Mouse (Mus musculus): ENCODE results near the gene Dynll2. TPM values are rescaled to one million over a fixed set of nuclear protein-coding genes. Genes with fewer than 3 reads are reported as not detected.

Dynll2 gene
- polyA plus RNA-seq, 1 experiment from 2014 or later, result 11.2 TPM

DNA sequence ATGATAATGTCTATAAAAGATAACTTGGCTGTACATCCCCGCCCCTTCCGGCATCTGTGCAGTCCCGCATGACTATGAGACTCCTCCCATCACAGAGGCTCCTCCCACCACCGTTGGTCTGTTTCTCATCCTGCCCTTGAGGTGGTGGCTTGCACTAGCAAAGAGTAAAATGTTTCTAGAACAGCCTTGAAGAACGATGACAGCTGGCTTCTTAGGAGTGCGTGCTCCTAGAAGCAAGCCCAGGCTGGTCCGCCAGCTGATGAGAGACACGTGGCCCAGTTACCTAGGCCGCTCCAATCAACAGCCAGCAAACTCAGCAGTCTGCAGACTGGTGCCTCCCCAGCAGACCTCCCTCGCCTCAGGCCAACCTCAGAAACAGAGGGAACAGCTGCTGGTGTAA is 21.1 kb downstream of the Dynll2 start:
- H3K36me3 ChIP-seq, result no peaks in the 10 kb centered on the region
- no peaks in the 10 kb centered on the region for H3K9me3 ChIP-seq (replicated peaks)
- ATAC-seq (ENCODE audit: low read depth) (no peak), DNase-seq (no peak)
- peaks cover 12% of the 10 kb centered on the region for H3K4me1 ChIP-seq (replicated peaks)
- H3K9ac ChIP-seq, result no peak overlapping the region
- no peak overlapping the region for H3K4me3 ChIP-seq (replicated peaks)
- no peak overlapping the region for H3K4me2 ChIP-seq
- WGBS (ENCODE audit: insufficient replicate concordance), result 36% methylated on average over 10 of the region's 10 CpGs
- no peak overlapping the region for H3K27ac ChIP-seq
- H3K27me3 ChIP-seq, result peaks cover 18% of the 10 kb centered on the region

DNA sequence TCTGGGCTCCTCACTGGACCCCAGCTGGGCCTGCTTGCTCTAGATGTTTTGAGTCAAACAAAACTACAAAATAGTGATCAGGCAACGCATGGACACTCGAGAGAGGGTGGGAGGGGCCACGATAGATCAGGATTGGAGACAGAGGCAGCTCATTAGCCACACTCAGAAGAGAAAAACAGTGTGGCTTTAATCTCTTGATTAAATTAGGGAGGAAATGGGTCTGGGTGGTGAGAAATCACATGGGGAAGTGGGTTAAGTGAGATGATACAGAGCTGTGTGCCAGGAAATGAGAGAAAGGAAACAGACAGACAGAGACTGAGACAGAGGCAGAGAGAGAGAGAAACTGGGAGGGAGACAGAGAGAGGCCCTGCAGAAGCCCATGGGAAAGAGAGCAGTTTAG is 22.0 kb downstream of the Dynll2 start:
- Histone ChIP-seq H3K27ac (no peak overlapping the region), H3K36me3 (no peaks in the 10 kb centered on the region), H3K4me1 (replicated peaks) (peaks cover 12% of the 10 kb centered on the region), H3K4me2 (no peak overlapping the region), H3K4me3 (replicated peaks) (no peak overlapping the region), H3K9ac (no peak overlapping the region), H3K27me3 (peaks cover 11% of the 10 kb centered on the region; the same call in 1 of the 2 replicates), H3K9me3 (replicated peaks) (no peaks in the 10 kb centered on the region)
- DNase-seq (no peak), ATAC-seq (ENCODE audit: low read depth) (no peak)
- WGBS (ENCODE audit: insufficient replicate concordance), result 29% methylated on average over 3 of the region's 3 CpGs

DNA sequence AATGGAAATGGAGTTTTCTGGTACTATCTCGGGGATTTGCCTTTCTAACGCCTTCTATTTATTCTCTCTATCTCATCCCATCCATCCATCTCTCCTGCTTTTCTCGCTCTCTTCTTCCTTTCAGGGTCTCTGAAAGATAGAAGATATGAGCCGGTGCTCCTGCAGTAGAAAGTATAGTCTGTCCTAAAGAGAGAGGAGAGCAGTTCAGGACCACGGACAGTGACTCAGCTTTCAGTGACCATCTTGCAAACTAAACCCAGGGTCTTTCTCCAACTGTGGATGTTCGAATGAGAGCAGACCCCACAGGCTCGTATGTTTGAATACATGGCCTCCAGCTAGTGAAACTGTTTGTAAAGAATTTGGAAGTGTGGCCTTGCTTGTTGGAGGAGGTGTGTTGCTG is 30.3 kb downstream of the Dynll2 start:
- WGBS (ENCODE audit: insufficient replicate concordance), result 25% methylated on average over 7 of the region's 7 CpGs
- no peaks in the 10 kb centered on the region for H3K4me1 ChIP-seq (replicated peaks)
- no peak for DNase-seq
- H3K9ac ChIP-seq, result no peak overlapping the region
- H3K4me3 ChIP-seq (replicated peaks), result no peak overlapping the region
- H3K27me3 ChIP-seq, result no peaks in the 10 kb centered on the region
- no peak overlapping the region for H3K27ac ChIP-seq
- no peak overlapping the region for H3K4me2 ChIP-seq
- no peaks in the 10 kb centered on the region for H3K9me3 ChIP-seq (replicated peaks)
- no peaks in the 10 kb centered on the region for H3K36me3 ChIP-seq
- ATAC-seq (ENCODE audit: low read depth), result no peak

DNA sequence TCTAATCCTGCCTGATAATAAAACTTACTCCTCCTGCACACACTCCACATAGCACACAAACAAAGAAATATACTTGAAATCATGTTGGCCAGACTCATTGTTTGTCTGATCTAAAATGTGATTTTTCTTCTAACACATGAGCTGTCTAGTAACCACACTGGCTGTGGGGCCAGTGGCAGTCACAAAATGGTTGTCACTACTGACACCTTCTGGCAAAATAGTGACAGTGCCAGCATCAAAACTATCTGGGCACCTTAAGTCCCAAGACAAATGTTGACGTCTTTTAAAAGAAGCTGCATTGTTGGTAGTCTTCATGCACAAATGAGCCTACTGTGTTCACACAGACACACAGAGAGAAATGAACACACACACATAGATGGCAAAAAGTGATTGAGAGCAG is 32.2 kb downstream of the Dynll2 start:
- H3K4me3 ChIP-seq (replicated peaks), result no peak overlapping the region
- H3K9ac ChIP-seq, result no peak overlapping the region
- no peak overlapping the region for H3K4me2 ChIP-seq
- no peak overlapping the region for H3K27ac ChIP-seq
- no peaks in the 10 kb centered on the region for H3K36me3 ChIP-seq
- no peaks in the 10 kb centered on the region for H3K4me1 ChIP-seq (replicated peaks)
- H3K9me3 ChIP-seq (replicated peaks), result no peaks in the 10 kb centered on the region
- ATAC-seq (ENCODE audit: low read depth), result no peak
- no peaks in the 10 kb centered on the region for H3K27me3 ChIP-seq
- DNase-seq, result no peak
- WGBS (ENCODE audit: insufficient replicate concordance), result 8% methylated on average over 1 of the region's 1 CpGs

DNA sequence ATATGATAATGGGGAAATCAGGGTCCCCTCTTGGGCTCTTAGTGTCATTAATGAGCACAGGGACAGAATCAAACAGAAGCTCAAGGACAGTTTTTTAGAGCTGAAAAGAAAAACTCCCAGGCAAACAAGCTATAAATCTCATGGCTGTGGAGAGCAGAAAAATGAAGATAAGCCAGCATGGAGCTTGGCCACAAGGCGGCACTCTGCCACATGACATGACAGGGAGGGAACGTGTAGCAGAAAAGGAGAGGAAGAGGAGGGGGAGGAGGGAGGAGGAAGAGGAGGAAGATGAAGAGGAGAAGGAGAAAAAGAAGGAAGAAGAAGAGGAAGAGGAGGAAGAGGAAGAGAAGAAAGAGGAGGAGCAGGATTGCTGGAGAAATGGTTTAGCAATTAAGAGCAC is 37.3 kb downstream of the Dynll2 start:
- H3K4me2 ChIP-seq, result no peak overlapping the region
- no peaks in the 10 kb centered on the region for H3K36me3 ChIP-seq
- no peak overlapping the region for H3K4me3 ChIP-seq (replicated peaks)
- DNase-seq, result no peak
- H3K4me1 ChIP-seq (replicated peaks), result no peaks in the 10 kb centered on the region
- no peaks in the 10 kb centered on the region for H3K9me3 ChIP-seq (replicated peaks)
- H3K9ac ChIP-seq, result no peak overlapping the region
- WGBS (ENCODE audit: insufficient replicate concordance), result 0% methylated on average over 2 of the region's 2 CpGs
- ATAC-seq (ENCODE audit: low read depth), result no peak
- H3K27ac ChIP-seq, result no peak overlapping the region
- 0 out of 2 replicates have a peak, but pooled peaks cover 3% of the 10 kb centered on the region for H3K27me3 ChIP-seq

DNA sequence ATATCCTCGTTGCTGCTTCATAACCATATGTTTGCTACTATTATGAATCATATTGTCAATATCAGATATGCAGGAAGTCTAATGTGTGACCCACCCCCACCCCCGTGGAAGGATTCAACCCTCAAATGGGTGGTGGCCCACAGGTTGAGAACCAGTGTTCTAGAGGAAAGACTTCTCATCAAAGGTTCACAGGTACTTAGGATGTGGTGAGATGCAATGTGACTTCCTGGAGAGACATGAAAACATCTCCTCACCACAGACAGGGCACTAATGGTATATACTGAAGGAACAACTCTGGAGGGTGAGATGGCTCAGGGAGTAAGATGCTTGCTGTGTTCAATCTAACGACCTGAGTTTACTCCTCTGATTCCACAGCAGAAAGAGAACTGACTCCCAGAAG is 51.9 kb downstream of the Dynll2 start:
- DNase-seq, result no peak
- Histone ChIP-seq H3K9me3 (replicated peaks) (no peaks in the 10 kb centered on the region), H3K4me3 (replicated peaks) (no peak overlapping the region), H3K36me3 (no peaks in the 10 kb centered on the region), H3K4me2 (no peak overlapping the region), H3K27me3 (no peaks in the 10 kb centered on the region), H3K9ac (no peak overlapping the region), H3K27ac (no peak overlapping the region), H3K4me1 (replicated peaks) (no peaks in the 10 kb centered on the region)
- WGBS (ENCODE audit: insufficient replicate concordance), result 44% methylated on average over 3 of the region's 3 CpGs
- ATAC-seq (ENCODE audit: low read depth), result no peak

DNA sequence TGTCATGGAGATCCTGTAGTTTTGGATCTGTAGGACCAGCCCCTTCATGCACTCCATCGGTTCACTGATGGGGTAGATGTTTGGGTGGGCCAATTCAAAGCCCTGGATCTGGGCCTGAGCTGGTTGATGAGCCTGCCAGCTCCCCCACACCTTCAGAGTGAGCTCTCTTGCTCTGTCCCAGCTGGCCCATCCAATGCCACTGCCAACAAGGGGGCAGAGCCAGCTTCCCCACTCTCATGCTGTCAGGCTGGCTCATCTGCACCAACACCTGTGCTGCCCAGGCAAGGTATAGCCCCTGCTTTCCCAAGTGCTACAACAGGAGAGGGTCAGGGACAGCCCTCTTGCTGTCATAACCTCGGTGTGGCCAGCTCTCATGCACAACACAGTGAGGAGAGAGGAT is 53.6 kb downstream of the Dynll2 start:
- H3K9me3 ChIP-seq (replicated peaks), result no peaks in the 10 kb centered on the region
- no peak overlapping the region for H3K27ac ChIP-seq
- DNase-seq (no peak), ATAC-seq (ENCODE audit: low read depth) (no peak)
- no peaks in the 10 kb centered on the region for H3K27me3 ChIP-seq
- no peaks in the 10 kb centered on the region for H3K36me3 ChIP-seq
- H3K4me1 ChIP-seq (replicated peaks), result no peaks in the 10 kb centered on the region
- H3K9ac ChIP-seq, result no peak overlapping the region
- no peak overlapping the region for H3K4me3 ChIP-seq (replicated peaks)
- 48% methylated on average over 2 of the region's 2 CpGs for WGBS (ENCODE audit: insufficient replicate concordance)
- H3K4me2 ChIP-seq, result no peak overlapping the region

DNA sequence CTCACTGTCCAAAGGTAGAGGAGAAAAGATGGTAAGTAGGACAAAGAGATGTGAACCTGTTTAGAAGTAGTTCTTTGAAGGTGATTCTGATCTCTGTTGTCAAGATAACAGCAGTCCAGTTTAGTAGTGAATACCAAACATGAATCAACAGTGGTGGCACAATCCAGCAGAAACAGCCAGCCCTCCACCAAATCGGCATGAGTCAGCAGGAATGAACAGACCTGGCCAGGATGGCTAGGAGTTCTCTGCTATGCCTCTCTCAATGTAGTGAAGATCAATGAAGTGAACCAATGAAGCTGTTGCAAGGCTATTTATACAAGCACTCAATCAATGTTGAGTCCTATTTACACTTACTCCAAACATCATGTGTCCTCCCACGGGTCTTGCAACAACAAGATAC is 57.0 kb downstream of the Dynll2 start:
- H3K9ac ChIP-seq, result no peak overlapping the region
- ATAC-seq (ENCODE audit: low read depth) (no peak), DNase-seq (no peak)
- H3K9me3 ChIP-seq (replicated peaks), result no peaks in the 10 kb centered on the region
- H3K36me3 ChIP-seq, result no peaks in the 10 kb centered on the region
- H3K4me1 ChIP-seq (replicated peaks), result no peaks in the 10 kb centered on the region
- H3K4me2 ChIP-seq, result no peak overlapping the region
- 74% methylated on average over 2 of the region's 2 CpGs for WGBS (ENCODE audit: insufficient replicate concordance)
- H3K27ac ChIP-seq, result no peak overlapping the region
- no peaks in the 10 kb centered on the region for H3K27me3 ChIP-seq
- H3K4me3 ChIP-seq (replicated peaks), result no peak overlapping the region

Other genes starting within 250 kb of the Dynll2 start
- gene Supt4a, start 250.0 kb downstream of the Dynll2 start, polyA plus RNA-seq (2015; fragmentation: Nextera tagmentation; extraction: Ambion mirVana), result 219 and 233 TPM in 2 replicates
- 2.7 and 3.1 TPM in 2 replicates for gene Tspoap1, start 227.0 kb downstream of the Dynll2 start, polyA plus RNA-seq (2015; fragmentation: Nextera tagmentation; extraction: Ambion mirVana)
- gene Mpo, start 194.0 kb downstream of the Dynll2 start, polyA plus RNA-seq (2015; fragmentation: Nextera tagmentation; extraction: Ambion mirVana), result 276 and 298 TPM in 2 replicates
- gene Lpo, start 159.2 kb downstream of the Dynll2 start, polyA plus RNA-seq (2015; fragmentation: Nextera tagmentation; extraction: Ambion mirVana), result not detected in 2 replicates
- gene Mks1, start 134.3 kb downstream of the Dynll2 start, polyA plus RNA-seq (2015; fragmentation: Nextera tagmentation; extraction: Ambion mirVana), result 2.1 and 2.5 TPM in 2 replicates
- gene Epx, start 112.0 kb downstream of the Dynll2 start, polyA plus RNA-seq (2015; fragmentation: Nextera tagmentation; extraction: Ambion mirVana), result 3.0 TPM in 2 replicates
- not detected in 2 replicates for gene Olfr462, start 95.3 kb downstream of the Dynll2 start, polyA plus RNA-seq (2015; fragmentation: Nextera tagmentation; extraction: Ambion mirVana)
- gene Olfr463, start 90.1 kb downstream of the Dynll2 start, polyA plus RNA-seq (2015; fragmentation: Nextera tagmentation; extraction: Ambion mirVana), result not detected in 2 replicates
- gene Olfr464, start 66.6 kb downstream of the Dynll2 start, polyA plus RNA-seq (2015; fragmentation: Nextera tagmentation; extraction: Ambion mirVana), result not detected in 2 replicates
- gene Srsf1, start 59.8 kb upstream of the Dynll2 start, polyA plus RNA-seq (2015; fragmentation: Nextera tagmentation; extraction: Ambion mirVana), result 157 and 209 TPM in 2 replicates
- gene Vezf1, start 80.7 kb upstream of the Dynll2 start, polyA plus RNA-seq (2015; fragmentation: Nextera tagmentation; extraction: Ambion mirVana), result 7.6 and 10.4 TPM in 2 replicates
- gene Cuedc1, start 110.5 kb upstream of the Dynll2 start, polyA plus RNA-seq (2015; fragmentation: Nextera tagmentation; extraction: Ambion mirVana), result 1.6 and 1.8 TPM in 2 replicates
- 44.0 and 45.8 TPM in 2 replicates for gene Mrps23, start 216.9 kb upstream of the Dynll2 start, polyA plus RNA-seq (2015; fragmentation: Nextera tagmentation; extraction: Ambion mirVana)